Mouse (Mus musculus) forebrain, postnatal 0 days (tissue): ENCODE results near the gene Oaz2. TPM values are rescaled to one million over a fixed set of nuclear protein-coding genes. Genes with fewer than 3 reads are reported as not detected.

Experiments used
- ATAC-seq: fragments of 200-750 bp; cut with Nextera tagmentation; 2 replicates; pipeline ENCODE4 v1.8.0; 2017; ENCODE audit warnings: mild to moderate bottlenecking, moderate library complexity
- DNase-seq: peaks from one replicate; pipeline ENCODE4 v3.0.0-alpha.2; 2015
- H3K27ac ChIP-seq: fragments of 300-500 bp; sonication (generic); 2 replicates; pipeline ENCODE4 v1.5.1; 2014; ENCODE audit warnings: low read depth, mild to moderate bottlenecking, antibody characterized with exemption, low read length, moderate library complexity, mixed read lengths
- H3K27me3 ChIP-seq: fragments of 300-500 bp; sonication (generic); 2 replicates; pipeline ENCODE4 v1.6.1; 2014; ENCODE audit warnings: mild to moderate bottlenecking, low read length, mixed read lengths; ENCODE audit not compliant: insufficient read depth
- H3K36me3 ChIP-seq: fragments of 300-500 bp; sonication (generic); 2 replicates; pipeline ENCODE4 v1.6.1; 2014; ENCODE audit warnings: mild to moderate bottlenecking, moderate library complexity; ENCODE audit not compliant: insufficient read depth
- H3K4me1 ChIP-seq: fragments of 300-500 bp; sonication (generic); 2 replicates; pipeline ENCODE4 v1.6.1; 2014; ENCODE audit warnings: antibody characterized with exemption; ENCODE audit not compliant: insufficient read depth
- H3K4me2 ChIP-seq: fragments of 300-500 bp; sonication (generic); 2 replicates; pipeline ENCODE4 v1.6.1; 2014; ENCODE audit warnings: low read depth, mild to moderate bottlenecking, moderate library complexity
- H3K4me3 ChIP-seq: fragments of 300-500 bp; sonication (generic); 2 replicates; pipeline ENCODE4 v1.5.1; 2014; ENCODE audit warnings: low read depth, low read length, mixed read lengths
- H3K9ac ChIP-seq: fragments of 300-500 bp; sonication (generic); 2 replicates; pipeline ENCODE4 v1.6.1; 2014; ENCODE audit warnings: mild to moderate bottlenecking
- H3K9me3 ChIP-seq: fragments of 300-500 bp; sonication (generic); 2 replicates; pipeline ENCODE4 v1.6.1; 2016; ENCODE audit warnings: low read length
- CTCF ChIP-seq: sonication (generic); IDR thresholded peaks from 2 replicates; pipeline ENCODE4 v1.5.1; 2016; ENCODE audit warnings: antibody characterized with exemption, control low read depth, low read depth
- WGBS: fragments of 180-500 bp; shearing (Covaris S2); extraction: QIAGEN DNeasy Blood & Tissue Kit; methylation state at CpG from one replicate; pipeline ENCODE4 v1.1.7; 2014; 5-methylcytosine and 5-hydroxymethylcytosine counted together
- polyA plus RNA-seq: library from polyadenylated mRNA; unstranded; fragments of >200 nt; fragmentation: Nextera tagmentation; extraction: Ambion mirVana; gene quantifications from 2 replicates; pipeline ENCODE4 v1.2.1, GENCODE M21; 2015
- total RNA-seq: library from RNA; depleted of rRNA; stranded (reverse); fragments of >200 nt; gene quantifications from 2 replicates; pipeline ENCODE4 v1.2.3, GENCODE M21; 2014

Gene Oaz2
- total and polyA plus RNA-seq, 2 experiments from 2014 or later = 301 to 374 TPM

- peaks cover 45% of the 10 kb centered on the region for H3K36me3 ChIP-seq
- no peaks in the 10 kb centered on the region for H3K9me3 ChIP-seq
- H3K4me3 ChIP-seq = no peak overlapping the region
- DNase-seq (no peak), ATAC-seq (no peak)
- no peaks in the 10 kb centered on the region for H3K4me1 ChIP-seq
- no peak for TF ChIP-seq CTCF
- no peak overlapping the region for H3K9ac ChIP-seq
- H3K4me2 ChIP-seq = no peak overlapping the region
- H3K27me3 ChIP-seq = no peaks in the 10 kb centered on the region
- WGBS = 16% methylated on average over 3 of the region's 3 CpGs
- H3K27ac ChIP-seq = peak overlapping the region; percentile 1; the same call in 1 of the 2 replicates
These were observed 24.7 kb downstream of the Oaz2 start for GRCm38 (mm10) chr9:65692466-65692865.

- Histone ChIP-seq H3K27me3 (no peaks in the 10 kb centered on the region), H3K4me3 (no peak overlapping the region), H3K4me2 (no peak overlapping the region), H3K4me1 (no peaks in the 10 kb centered on the region), H3K9me3 (no peaks in the 10 kb centered on the region), H3K36me3 (peaks cover 44% of the 10 kb centered on the region), H3K27ac (peak overlapping the region; percentile 50; the same call in 1 of the 2 replicates), H3K9ac (no peak overlapping the region)
- 29% methylated on average over 5 of the region's 5 CpGs for WGBS
- ATAC-seq = no peak
- no peak for DNase-seq
- TF ChIP-seq CTCF = no peak
These were observed 25.3 kb downstream of the Oaz2 start for GRCm38 (mm10) chr9:65692959-65693603.

GRCm38 (mm10) chr9:65695646-65696045 is 27.8 kb downstream of the Oaz2 start:
- Histone ChIP-seq H3K4me1 (no peaks in the 10 kb centered on the region), H3K27ac (0 out of 2 replicates have a peak overlapping the region, but pooled peaks have one; percentile 24), H3K4me3 (no peak overlapping the region), H3K9ac (no peak overlapping the region), H3K4me2 (no peak overlapping the region), H3K9me3 (no peaks in the 10 kb centered on the region), H3K36me3 (peaks cover 47% of the 10 kb centered on the region), H3K27me3 (no peaks in the 10 kb centered on the region)
- TF ChIP-seq CTCF = peak; percentile 86
- DNase-seq = peak; percentile 86
- 26% methylated on average over 3 of the region's 3 CpGs for WGBS
- peak; percentile 77 for ATAC-seq

DNA sequence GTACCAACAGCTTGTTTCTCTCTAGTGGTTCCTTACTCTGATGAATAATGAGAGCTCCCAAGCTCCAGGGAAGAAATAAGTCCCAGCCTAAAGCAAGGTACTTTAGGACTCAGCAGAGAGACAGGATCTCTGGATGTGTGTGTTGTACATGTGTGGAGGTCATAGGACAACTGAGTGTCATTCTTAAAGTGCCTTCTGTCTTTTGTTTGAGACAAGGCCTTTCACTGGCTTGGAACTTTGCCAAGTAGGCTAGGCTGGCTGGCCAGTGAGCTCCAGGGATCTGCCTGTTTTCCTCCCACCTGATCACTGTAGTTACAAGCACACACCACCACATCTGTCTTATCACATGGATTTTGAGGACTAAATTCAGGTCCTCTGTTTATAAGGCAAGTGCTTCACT is 28.5 kb downstream of the Oaz2 start:
- H3K9ac ChIP-seq = no peak overlapping the region
- no peak for ATAC-seq
- peak; percentile 31 for DNase-seq
- no peaks in the 10 kb centered on the region for H3K27me3 ChIP-seq
- H3K36me3 ChIP-seq = peaks cover 45% of the 10 kb centered on the region
- TF ChIP-seq CTCF = no peak
- no peaks in the 10 kb centered on the region for H3K4me1 ChIP-seq
- H3K9me3 ChIP-seq = no peaks in the 10 kb centered on the region
- H3K4me2 ChIP-seq = no peak overlapping the region
- H3K4me3 ChIP-seq = no peak overlapping the region
- H3K27ac ChIP-seq = peak overlapping the region; percentile 43; the same call in 1 of the 2 replicates

DNA sequence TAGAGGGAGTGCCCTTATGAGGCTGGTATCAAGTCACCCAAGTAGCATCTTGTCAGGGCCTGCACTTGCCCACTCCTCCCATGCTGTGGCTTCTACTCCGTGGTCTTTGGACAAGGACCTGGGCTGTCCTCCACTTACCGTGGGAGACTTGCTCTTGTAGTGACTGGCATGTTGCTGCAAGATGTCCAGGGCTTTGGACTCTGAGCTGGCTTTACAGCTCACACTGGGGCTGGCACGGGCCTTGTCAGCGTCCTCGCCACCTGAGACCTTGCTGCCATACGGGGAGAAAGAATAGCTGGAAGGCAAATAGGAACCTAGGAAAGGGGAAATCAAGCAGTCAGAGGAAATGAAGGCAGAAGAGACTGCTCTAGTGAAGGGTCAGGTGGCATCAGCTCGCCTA is 29.6 kb downstream of the Oaz2 start:
- Histone ChIP-seq H3K9ac (no peak overlapping the region), H3K27ac (no peak overlapping the region), H3K4me1 (no peaks in the 10 kb centered on the region), H3K36me3 (peaks cover 45% of the 10 kb centered on the region), H3K4me2 (no peak overlapping the region), H3K9me3 (no peaks in the 10 kb centered on the region), H3K27me3 (no peaks in the 10 kb centered on the region), H3K4me3 (no peak overlapping the region)
- ATAC-seq = no peak
- WGBS = 84% methylated on average over 7 of the region's 7 CpGs
- no peak for TF ChIP-seq CTCF
- no peak for DNase-seq

DNA sequence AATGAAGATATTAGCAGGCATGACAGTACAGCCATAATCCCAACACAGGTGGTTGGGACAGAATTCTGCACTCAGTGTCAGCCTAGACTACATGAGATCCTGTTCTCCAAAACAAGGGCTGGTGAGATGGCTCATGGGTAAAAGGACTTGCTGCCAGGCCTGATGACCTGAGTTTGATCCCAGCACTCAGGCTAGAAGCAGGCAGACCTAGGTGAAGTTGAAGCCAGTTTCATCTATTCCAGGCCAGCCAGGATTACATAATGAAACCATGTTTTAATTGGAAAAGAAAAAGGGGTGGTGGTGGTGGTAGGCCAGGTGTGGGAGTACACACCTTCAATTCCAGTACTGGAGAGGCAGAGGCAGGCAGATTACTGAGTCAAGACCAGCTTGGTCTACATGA is 30.2 kb downstream of the Oaz2 start:
- no peak overlapping the region for H3K9ac ChIP-seq
- no peak for ATAC-seq
- H3K9me3 ChIP-seq = no peaks in the 10 kb centered on the region
- no peak overlapping the region for H3K27ac ChIP-seq
- no peak overlapping the region for H3K4me2 ChIP-seq
- no peak for TF ChIP-seq CTCF
- no peak for DNase-seq
- no peaks in the 10 kb centered on the region for H3K27me3 ChIP-seq
- H3K4me3 ChIP-seq = no peak overlapping the region
- peaks cover 48% of the 10 kb centered on the region for H3K36me3 ChIP-seq
- no peaks in the 10 kb centered on the region for H3K4me1 ChIP-seq

DNA sequence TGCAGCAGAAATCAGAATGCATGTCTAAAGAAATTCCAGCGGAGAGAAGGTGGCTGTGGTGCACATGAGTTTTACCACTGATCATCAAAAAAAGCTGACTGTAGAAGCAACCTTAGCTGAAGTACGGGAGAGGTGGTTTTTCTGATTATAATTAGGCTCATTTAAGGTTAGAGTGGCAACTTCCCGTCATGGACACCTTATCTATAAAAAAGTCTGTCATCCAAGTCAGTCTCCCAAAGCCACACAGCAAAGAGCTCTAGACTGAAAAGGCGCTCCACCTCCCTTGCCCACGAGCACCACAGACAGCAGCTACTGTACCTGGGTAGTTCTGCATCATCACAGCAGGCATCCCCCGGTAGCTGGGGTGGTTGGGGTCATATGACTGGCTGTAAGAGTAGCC is 32.7 kb downstream of the Oaz2 start:
- TF ChIP-seq CTCF = no peak
- Histone ChIP-seq H3K4me2 (no peak overlapping the region), H3K4me3 (no peak overlapping the region), H3K9ac (no peak overlapping the region), H3K36me3 (peaks cover 49% of the 10 kb centered on the region), H3K9me3 (no peaks in the 10 kb centered on the region), H3K27ac (no peak overlapping the region), H3K27me3 (no peaks in the 10 kb centered on the region), H3K4me1 (no peaks in the 10 kb centered on the region)
- 80% methylated on average over 6 of the region's 6 CpGs for WGBS
- DNase-seq (no peak), ATAC-seq (no peak)
